Mouse (Mus musculus) E14TG2a.4 (cell line): ENCODE measurements around the gene 2010111I01Rik.

Experiments
- CTCF ChIP-seq: conservative IDR thresholded peaks from 2 replicates; pipeline ENCODE4 v1.5.1; 2014; ENCODE audit warnings: low read length
- NANOG ChIP-seq: IDR thresholded peaks from 2 replicates; pipeline ENCODE4 v1.6.1; 2014; ENCODE audit warnings: borderline replicate concordance, low read length, mixed read lengths

GRCm38 (mm10) chr13:63360111-63360885, 395.6 kb downstream of the 2010111I01Rik start:
- no peak for TF ChIP-seq CTCF
- TF ChIP-seq NANOG: no peak
